Mouse (Mus musculus) heart, adult 2 months (tissue): ENCODE results near the gene Olfr368. TPM values are rescaled to one million over a fixed set of nuclear protein-coding genes. Genes with fewer than 3 reads are reported as not detected.
A peak's percentile ranks its signal among the peaks of the same experiment; 100 is the strongest.

Source experiments
- DNase-seq, 2 experiments: peaks; one replicate each; pipeline ENCODE4 v3.0.0; 2021
- H3K27ac ChIP-seq: fragments of 200-600 bp; 2 replicates; pipeline ENCODE4 v1.8.1; 2022
- H3K27me3 ChIP-seq: fragments of 200-500 bp; 2 replicates; pipeline ENCODE4 v1.6.1; 2012; ENCODE audit warnings: mild to moderate bottlenecking, low read length, inconsistent platforms, mixed read lengths; ENCODE audit not compliant: control insufficient read depth, insufficient read depth
- H3K36me3 ChIP-seq: fragments of 200-500 bp; 2 replicates; pipeline ENCODE4 v1.6.1; 2012; ENCODE audit warnings: low read length, inconsistent platforms; ENCODE audit not compliant: control insufficient read depth, insufficient read depth
- H3K4me1 ChIP-seq: fragments of 200-500 bp; 2 replicates; pipeline ENCODE4 v1.6.1; 2011; ENCODE audit warnings: low read length; ENCODE audit not compliant: control insufficient read depth, insufficient read depth
- H3K4me3 ChIP-seq: fragments of 200-600 bp; 2 replicates; pipeline ENCODE4 v1.8.1; 2022
- H3K79me2 ChIP-seq: fragments of 200-500 bp; replicated peaks from 2 replicates; pipeline ENCODE4 v1.6.1; 2012; ENCODE audit warnings: mild to moderate bottlenecking, inconsistent platforms, low read length, moderate library complexity, mixed read lengths; ENCODE audit not compliant: control insufficient read depth, insufficient read depth
- H3K9ac ChIP-seq: fragments of 200-500 bp; 2 replicates; pipeline ENCODE4 v1.6.1; 2012; ENCODE audit warnings: low read depth, mild to moderate bottlenecking, control low read depth, inconsistent platforms, low read length, mixed read lengths
- CTCF ChIP-seq: fragments of 200-600 bp; IDR thresholded peaks from 2 replicates; pipeline ENCODE4 v1.8.1; 2022; ENCODE audit warnings: antibody characterized with exemption, mild to moderate bottlenecking, moderate library complexity
- EP300 ChIP-seq: fragments of 200-500 bp; IDR thresholded peaks from 2 replicates; pipeline ENCODE4 v1.6.1; 2011; ENCODE audit warnings: low read depth, low read length, control low read depth; ENCODE audit not compliant: insufficient read depth
- POLR2A ChIP-seq: fragments of 200-500 bp; IDR thresholded peaks from 2 replicates; pipeline ENCODE4 v1.6.1; 2011; ENCODE audit warnings: mild to moderate bottlenecking, low read depth, low read length, control low read depth; ENCODE audit not compliant: insufficient read depth
- WGBS: fragments of 180-500 bp; shearing (Covaris S2); methylation state at CpG from one replicate; pipeline ENCODE4 v1.1.7; 2018; 5-methylcytosine and 5-hydroxymethylcytosine counted together
- intact Hi-C: fragments of 180-260 bp; cut with DNase I; formaldehyde crosslinking; loops from one replicate; pipeline ENCODE4 v1.15.1; 2025
- long read RNA-seq: library from polyadenylated mRNA; stranded (forward); transcript quantifications from one replicate; pipeline ENCODE4 v2.0.0, GENCODE M21; 2021
- polyA plus RNA-seq: library from polyadenylated mRNA; depleted of rRNA; stranded (reverse); fragments of >200 nt; gene quantifications from 2 replicates; pipeline ENCODE4 v1.2.3, GENCODE M21; 2012; rRNA removed
- total RNA-seq, 2 experiments: library from RNA; stranded (reverse); gene quantifications; 2 replicates each; pipeline ENCODE4 v1.2.3; 2021

Gene Olfr368
- not detected for total RNA-seq
- not detected in 2 replicates for polyA plus RNA-seq
- long read RNA-seq = 0 reads

DNA sequence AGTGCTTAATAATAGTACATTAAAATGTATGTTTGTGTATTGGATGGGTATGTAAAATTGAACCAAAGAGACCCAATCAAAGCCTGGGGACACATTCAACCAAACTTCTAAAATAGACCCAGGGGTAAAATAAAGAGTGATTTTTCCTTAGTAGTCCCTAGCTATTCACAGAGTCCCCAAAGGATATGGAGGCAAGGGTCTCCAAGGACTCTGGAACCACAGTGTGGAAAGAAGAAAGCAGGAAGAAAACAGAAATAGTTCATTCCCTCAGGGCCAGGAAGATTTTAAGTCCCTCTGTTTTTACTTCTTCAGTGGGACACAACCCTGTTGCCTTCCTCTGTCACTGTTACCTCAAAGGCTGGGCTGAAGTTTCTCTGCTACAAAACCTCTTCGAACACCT lies at the start of gene Olfr368:
Gene Olfr368, plus strand, starts transcription at position 301 of the 400 bp plus-strand sequence.
- H3K9ac ChIP-seq = no peak within 1 kb of the TSS
- WGBS = 68% methylated on average over 1 of the region's 1 CpGs
- TF ChIP-seq CTCF = no peak
- TF ChIP-seq POLR2A = no peak
- no peak for TF ChIP-seq EP300
- no peaks in the 10 kb centered on the region for H3K79me2 ChIP-seq
- no peak for DNase-seq
- H3K36me3 ChIP-seq = no peaks in the 10 kb centered on the region
- H3K4me1 ChIP-seq = no peaks in the 10 kb centered on the region
- H3K27me3 ChIP-seq = no peaks in the 10 kb centered on the region
- H3K27ac ChIP-seq = no peak within 1 kb of the TSS
- no peak within 1 kb of the TSS for H3K4me3 ChIP-seq
- intact Hi-C loops = no loop called here

DNA sequence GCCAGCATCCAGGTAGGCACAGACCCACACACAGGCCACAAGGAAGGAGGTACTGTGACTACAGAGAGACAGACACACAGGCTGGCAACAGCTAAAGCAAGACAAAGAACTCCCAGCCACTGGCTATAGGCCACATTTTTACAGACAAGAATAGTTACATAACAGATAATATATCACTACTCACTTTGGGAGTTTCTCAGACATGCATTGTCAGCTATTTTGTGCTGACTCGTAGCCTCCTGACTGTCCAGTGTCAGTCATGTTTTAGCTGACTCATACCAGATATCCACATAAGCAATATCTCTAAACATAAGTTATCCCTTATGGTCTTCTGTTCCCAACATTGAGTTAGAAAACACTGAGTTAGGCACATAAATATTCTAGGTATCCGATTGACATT lies 7.0 kb downstream of the Olfr368 start:
- H3K4me3 ChIP-seq = no peak overlapping the region
- no peak overlapping the region for H3K9ac ChIP-seq
- no peak for DNase-seq
- no peaks in the 10 kb centered on the region for H3K4me1 ChIP-seq
- WGBS = 60% methylated on average over 2 of the region's 2 CpGs
- intact Hi-C loops = no loop called here
- no peak overlapping the region for H3K27ac ChIP-seq
- no peaks in the 10 kb centered on the region for H3K79me2 ChIP-seq
- no peaks in the 10 kb centered on the region for H3K27me3 ChIP-seq
- no peak for TF ChIP-seq CTCF
- no peak for TF ChIP-seq POLR2A
- no peak for TF ChIP-seq EP300
- no peaks in the 10 kb centered on the region for H3K36me3 ChIP-seq

DNA sequence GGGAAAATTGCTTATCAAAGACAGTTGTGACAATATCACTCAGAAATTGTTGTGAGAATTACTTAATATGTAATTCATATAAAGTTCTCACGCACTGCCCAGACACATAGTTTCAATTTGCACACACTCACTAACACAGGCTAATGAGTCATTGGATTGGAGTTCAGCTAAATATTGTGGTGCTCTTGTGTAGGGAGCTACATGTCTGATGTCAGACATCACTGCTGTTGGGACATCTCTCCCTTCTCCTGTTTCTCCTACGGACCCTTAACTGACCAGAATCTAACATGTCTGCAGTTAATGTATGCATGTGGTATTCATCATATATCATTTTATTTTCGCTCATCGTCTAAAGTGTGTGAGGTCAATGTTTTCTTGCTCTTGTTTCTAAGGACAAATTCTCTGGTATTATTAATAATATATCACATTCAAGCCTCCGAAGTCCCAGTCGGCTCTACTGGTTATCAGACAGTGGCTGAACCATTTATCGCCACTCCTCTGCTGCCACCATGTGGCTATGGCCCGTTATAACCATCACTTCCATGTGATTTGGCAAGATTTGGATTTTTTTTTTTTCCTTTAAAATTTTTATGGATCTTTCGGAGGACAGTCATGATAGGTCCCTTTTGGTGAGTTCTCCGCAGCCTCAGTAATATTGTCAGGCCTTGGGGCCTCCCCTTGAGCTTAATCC lies 12.3 kb downstream of the Olfr368 start:
- H3K9ac ChIP-seq = no peak overlapping the region
- H3K27ac ChIP-seq = no peak overlapping the region
- TF ChIP-seq CTCF = peak; percentile 84
- no peak for TF ChIP-seq POLR2A
- no peaks in the 10 kb centered on the region for H3K4me1 ChIP-seq
- H3K36me3 ChIP-seq = no peaks in the 10 kb centered on the region
- WGBS = 51% methylated on average over 10 of the region's 10 CpGs
- peak in 1 of 2 experiments; percentile 55 for DNase-seq
- H3K79me2 ChIP-seq = no peaks in the 10 kb centered on the region
- intact Hi-C loops = no loop called here
- no peaks in the 10 kb centered on the region for H3K27me3 ChIP-seq
- H3K4me3 ChIP-seq = no peak overlapping the region

DNA sequence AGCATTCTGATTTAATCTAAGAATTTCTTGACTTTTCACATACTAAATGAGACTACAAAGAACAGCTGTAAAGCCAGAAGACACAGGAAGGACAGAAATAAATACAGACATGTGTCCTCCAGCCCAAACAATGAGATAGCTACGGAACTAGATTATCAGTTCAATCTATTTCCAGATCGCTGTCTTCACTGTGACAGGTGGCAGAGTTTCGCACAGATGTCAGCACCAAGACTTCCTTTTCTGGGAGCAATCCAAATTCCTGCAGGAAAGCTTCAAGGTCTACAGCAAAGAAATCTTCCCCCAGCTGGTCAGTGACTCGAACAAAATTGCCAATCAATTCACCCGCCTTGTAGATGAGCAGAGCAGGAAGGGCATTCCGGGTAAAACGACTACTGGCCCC lies 25.4 kb downstream of the Olfr368 start:
- no peak overlapping the region for H3K27ac ChIP-seq
- 53% methylated on average over 7 of the region's 7 CpGs for WGBS
- no peaks in the 10 kb centered on the region for H3K27me3 ChIP-seq
- no peak for DNase-seq
- intact Hi-C loops = no loop called here
- no peak overlapping the region for H3K4me3 ChIP-seq
- H3K4me1 ChIP-seq = no peaks in the 10 kb centered on the region
- H3K79me2 ChIP-seq = no peaks in the 10 kb centered on the region
- TF ChIP-seq POLR2A = no peak
- TF ChIP-seq EP300 = no peak
- TF ChIP-seq CTCF = no peak
- H3K36me3 ChIP-seq = peaks cover 12% of the 10 kb centered on the region
- H3K9ac ChIP-seq = no peak overlapping the region

DNA sequence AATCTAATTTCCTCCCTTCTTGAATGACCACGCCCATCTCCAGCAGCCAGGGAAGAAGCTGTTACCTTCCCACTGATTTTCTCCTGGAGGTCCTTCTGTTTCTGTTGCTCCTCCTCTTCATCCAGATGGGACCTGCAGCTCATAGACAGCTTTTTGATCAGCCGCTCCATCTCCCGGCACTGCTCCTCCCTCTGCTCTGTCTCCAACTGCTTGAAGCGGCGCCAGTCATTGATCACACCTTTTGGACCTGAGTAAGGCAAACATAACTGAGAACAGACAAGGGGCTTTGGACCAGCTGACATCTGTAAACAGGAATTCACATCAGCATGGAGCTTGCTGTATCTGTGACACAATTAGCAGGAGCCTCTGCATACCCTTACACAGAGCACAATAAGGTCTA lies 29.3 kb downstream of the Olfr368 start:
- Histone ChIP-seq H3K4me1 (no peaks in the 10 kb centered on the region; the same call in 1 of the 2 replicates), H3K27ac (no peak overlapping the region), H3K4me3 (no peak overlapping the region), H3K9ac (no peak overlapping the region), H3K36me3 (peaks cover 16% of the 10 kb centered on the region), H3K79me2 (no peaks in the 10 kb centered on the region), H3K27me3 (no peaks in the 10 kb centered on the region)
- DNase-seq = no peak
- WGBS = 94% methylated on average over 5 of the region's 5 CpGs
- intact Hi-C loops = no loop called here
- TF ChIP-seq CTCF = no peak
- TF ChIP-seq POLR2A = no peak
- no peak for TF ChIP-seq EP300

DNA sequence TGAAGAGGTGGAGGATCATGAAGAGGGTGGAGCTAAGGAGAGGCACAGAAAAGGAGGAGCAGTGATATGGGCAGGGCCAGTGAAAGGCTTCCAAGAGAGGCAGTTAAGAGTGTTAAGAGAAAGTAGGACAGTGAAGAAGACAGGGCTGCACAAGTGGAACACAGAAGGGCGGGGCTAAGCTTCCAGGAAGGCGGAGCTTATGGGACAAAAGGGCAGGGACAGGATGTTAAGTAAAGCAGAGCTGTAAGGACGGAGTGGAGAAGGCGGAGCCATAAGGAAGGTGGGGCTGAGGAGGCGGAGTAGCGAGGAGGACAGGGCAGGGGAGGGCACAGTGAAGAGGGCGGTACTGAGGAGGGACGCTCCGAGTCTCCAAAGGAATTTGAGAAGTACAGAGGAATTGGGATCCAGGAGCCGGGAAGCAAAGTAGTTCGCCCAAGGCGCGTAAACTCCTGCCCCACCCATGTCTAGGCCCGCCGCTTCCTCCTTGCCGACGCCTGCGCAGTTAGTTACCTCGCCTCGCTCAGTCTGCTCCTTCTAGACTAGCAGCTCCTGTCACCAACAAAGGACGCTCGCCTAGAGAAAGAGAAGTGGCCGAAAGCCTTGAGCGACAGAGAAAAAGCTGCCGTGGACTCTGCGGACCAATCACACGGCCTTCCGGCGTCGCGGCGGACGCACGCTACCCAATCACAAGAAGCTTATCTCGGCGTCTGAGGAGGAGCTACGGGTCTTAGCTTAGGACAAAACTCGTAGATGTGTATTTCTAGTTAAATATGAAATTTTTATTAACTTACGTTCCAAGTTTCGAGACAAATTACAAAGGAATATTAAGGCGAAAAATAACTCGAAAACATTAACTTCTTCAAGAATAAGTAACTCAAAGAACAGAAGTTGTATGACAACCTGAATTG lies 32.6 kb downstream of the Olfr368 start, which contains the start of gene Pdcl:
Gene Pdcl, minus strand, starts transcription at position 700 of the 908 bp plus-strand sequence.
- H3K4me3 ChIP-seq = peak within 1 kb of the TSS; percentile 91
- under 1% methylated on average over 42 of the region's 42 CpGs for WGBS
- peak within 1 kb of the TSS; percentile 83 for H3K9ac ChIP-seq
- no peaks in the 10 kb centered on the region for H3K79me2 ChIP-seq
- TF ChIP-seq EP300 (peak; percentile 35; the same call in 1 of the 2 replicates), POLR2A (peak; percentile 87), CTCF (no peak)
- DNase-seq = peak; percentile 90 to 93
- H3K27me3 ChIP-seq = no peaks in the 10 kb centered on the region
- intact Hi-C loops = no loop called here
- H3K4me1 ChIP-seq = no peaks in the 10 kb centered on the region; the same call in 1 of the 2 replicates
- peak within 1 kb of the TSS; percentile 98 for H3K27ac ChIP-seq
- peaks cover 4% of the 10 kb centered on the region for H3K36me3 ChIP-seq
